Mouse (Mus musculus) brain, embryonic 14.5 days (tissue): Measurements from ENCODE around the gene Crybg3.

Experiments used
- CTCF ChIP-seq: fragments of 200-500 bp; IDR thresholded peaks from 2 replicates; pipeline ENCODE4 v1.5.1; 2012; ENCODE audit warnings: inconsistent platforms, mild to moderate bottlenecking, moderate library complexity, borderline replicate concordance; ENCODE audit not compliant: insufficient read depth, insufficient read length; ENCODE audit errors: extremely low read depth
- POLR2A ChIP-seq: fragments of 200-500 bp; IDR thresholded peaks from 2 replicates; pipeline ENCODE4 v1.6.1; 2012; ENCODE audit warnings: mild to moderate bottlenecking, inconsistent platforms, borderline replicate concordance; ENCODE audit not compliant: poor library complexity, insufficient read depth, insufficient read length, severe bottlenecking; ENCODE audit errors: extremely low read depth

DNA sequence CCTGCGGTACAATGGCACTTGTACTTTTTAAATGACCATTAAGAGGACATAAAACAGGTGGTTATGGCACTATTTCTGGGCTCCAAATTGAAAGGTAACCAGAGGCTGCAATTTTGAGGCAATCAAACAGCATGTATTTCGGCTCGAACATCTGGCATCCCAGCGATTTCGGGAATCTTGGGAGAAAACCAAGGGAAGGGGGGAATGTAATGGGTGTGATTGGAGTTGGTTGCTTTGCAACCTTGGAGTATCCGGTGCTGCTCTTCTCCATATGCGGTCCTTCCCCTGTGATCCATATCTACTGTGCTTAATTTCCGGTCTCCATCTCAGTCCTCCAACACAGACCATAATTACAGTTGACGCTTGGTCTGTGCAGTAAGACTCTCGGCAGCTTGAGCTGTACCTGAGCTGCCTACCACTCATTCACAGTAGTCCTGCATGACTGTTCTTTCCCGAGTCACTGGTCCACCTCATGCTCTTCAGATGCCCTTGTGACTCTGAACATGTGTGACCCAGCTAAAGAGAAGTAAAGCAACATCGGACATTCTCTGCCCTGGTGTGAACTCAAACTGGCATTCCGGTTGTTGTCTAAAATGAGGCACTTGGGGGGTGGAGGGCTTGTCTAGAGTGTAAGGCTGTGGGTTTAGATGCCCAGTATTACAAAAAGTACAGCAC is 12.3 kb downstream of the Crybg3 start:
- TF ChIP-seq CTCF = no peak
- no peak for TF ChIP-seq POLR2A
